8 mouse cellular contexts compared by ENCODE assay signal in genomic region chr9:21289337-21289671, GRCm38 (mm10). TPM values are rescaled to one million over a fixed set of nuclear protein-coding genes. Genes with fewer than 3 reads are reported as not detected.
DNase-seq lines count a peak whose midpoint lies in the region; ATAC-seq and TF ChIP-seq lines count a peak whose summit lies in the region.
"Had no signal": no experiment of that assay in that cellular context is flagged by ENCODE, and none has a peak within 500 bp of the region (broad histone marks: within the 10 kb centered on the region; RNA-seq: fewer than 3 reads in every experiment).

No protein-coding gene starts in this region.

- H3K9me3 ChIP-seq in lung, embryonic 14.5 days (ENCODE audit: low read depth, low read length): no peaks in the 10 kb centered on the region
- H3K9me3 ChIP-seq in hindbrain, embryonic 15.5 days: no peaks in the 10 kb centered on the region

- H3ac ChIP-seq in myocyte (ENCODE audit: control insufficient read depth, insufficient read length): no peak overlapping the region

- H3K79me2 ChIP-seq in myocyte (ENCODE audit: control insufficient read depth, insufficient read depth): peaks cover 40% of the 10 kb centered on the region

- peaks cover 9% of the 10 kb centered on the region for H3K36me3 ChIP-seq in lung, embryonic 14.5 days (ENCODE audit: insufficient read depth)
- 0 out of 2 replicates have a peak, but pooled peaks cover 9% of the 10 kb centered on the region for H3K36me3 ChIP-seq in hindbrain, embryonic 15.5 days
- peaks cover 4% of the 10 kb centered on the region for H3K36me3 ChIP-seq in myocyte (ENCODE audit: control insufficient read depth, insufficient read depth)

- WGBS in lung, embryonic 14.5 days: 68% methylated on average over 2 of the region's 2 CpGs
- WGBS in hindbrain, embryonic 15.5 days: 86% methylated on average over 2 of the region's 2 CpGs

- no peak for TF ChIP-seq CTCF in lung, embryonic 14.5 days (IDR thresholded peaks at IDR 0.05; ENCODE audit: low read depth)
- TF ChIP-seq CTCF in embryonic fibroblast, embryonic 13.5 days (IDR thresholded peaks at IDR 0.05; ENCODE audit: borderline replicate concordance, insufficient read depth, low read length): no peak

- no peak for TF ChIP-seq POLR2A in embryonic fibroblast, embryonic 13.5 days (IDR thresholded peaks at IDR 0.05; ENCODE audit: low read depth, low read length)
- no peak for TF ChIP-seq POLR2A in myocyte (IDR thresholded peaks at IDR 0.05; ENCODE audit: insufficient read length, low read depth)

- peaks cover 21% of the 10 kb centered on the region; the same call in 1 of the 2 replicates for H3K4me1 ChIP-seq in lung, embryonic 14.5 days (ENCODE audit: insufficient read depth)
- H3K4me1 ChIP-seq in embryonic fibroblast, embryonic 13.5 days (ENCODE audit: control insufficient read depth, insufficient read depth, low read length): peaks cover 13% of the 10 kb centered on the region
- peaks cover 38% of the 10 kb centered on the region for H3K4me1 ChIP-seq in hindbrain, embryonic 15.5 days (replicated peaks)

- peak overlapping the region; percentile 61 for H3K4me3 ChIP-seq in lung, embryonic 14.5 days (ENCODE audit: low read depth, low read length)
- peak overlapping the region; percentile 94 for H3K4me3 ChIP-seq in embryonic fibroblast, embryonic 13.5 days (ENCODE audit: insufficient read depth, low read length)
- no peak overlapping the region for H3K4me3 ChIP-seq in hindbrain, embryonic 15.5 days
- H3K4me3 ChIP-seq in myocyte: peak overlapping the region; percentile 91

- no peak for DNase-seq in lung, embryonic 14.5 days
- no peak for DNase-seq in lung, adult 18-20 months
- DNase-seq in left cerebral cortex, adult 11 months (ENCODE audit: low spot score): no peak
- no peak for DNase-seq in yolk sac, embryonic 10.5 days (ENCODE audit: low spot score)
- DNase-seq: kidney, postnatal 36 days had no signal

- peak overlapping the region; percentile 71; the same call in 1 of the 2 replicates for H3K9ac ChIP-seq in lung, embryonic 14.5 days
- H3K9ac ChIP-seq in hindbrain, embryonic 15.5 days: no peak overlapping the region

- H3K4me2 ChIP-seq in lung, embryonic 14.5 days: peak overlapping the region; percentile 75
- H3K4me2 ChIP-seq in hindbrain, embryonic 15.5 days: peak overlapping the region; percentile 79
- peak overlapping the region; percentile 95 for H3K4me2 ChIP-seq in myocyte (ENCODE audit: low read depth)

- no peaks in the 10 kb centered on the region for H3K27me3 ChIP-seq in lung, embryonic 14.5 days (ENCODE audit: insufficient read depth, low read length)
- no peaks in the 10 kb centered on the region for H3K27me3 ChIP-seq in hindbrain, embryonic 15.5 days
- no peaks in the 10 kb centered on the region for H3K27me3 ChIP-seq in myocyte (ENCODE audit: control insufficient read depth, insufficient read depth, insufficient read length)

- no peak for ATAC-seq in lung, embryonic 14.5 days (ENCODE audit: insufficient read depth)
- no peak for ATAC-seq in hindbrain, embryonic 15.5 days (ENCODE audit: low FRiP score, low read depth)

- H3K27ac ChIP-seq in lung, embryonic 14.5 days (ENCODE audit: low read depth): no peak overlapping the region
- no peak overlapping the region for H3K27ac ChIP-seq in embryonic fibroblast, embryonic 13.5 days (ENCODE audit: insufficient read depth, low read length)
- H3K27ac ChIP-seq in hindbrain, embryonic 15.5 days (replicated peaks): no peak overlapping the region

TF ChIP-seq in myocyte, 11 proteins besides CTCF, POLR2A, EP300 and RAD21:
- TF ChIP-seq POLR2AphosphoS2 (IDR thresholded peaks at IDR 0.05; ENCODE audit: insufficient read length, low read depth): no peak

RNA-seq across cellular contexts. Expression of gene Kri1, which starts 1.5 kb away (rescaled TPM):
- polyA plus RNA-seq in lung, embryonic 14.5 days (2014; fragmentation: Nextera tagmentation; extraction: Ambion mirVana): 12.2 and 14.3 TPM in 2 replicates
- 24.9 and 28.9 TPM in 2 replicates for polyA plus RNA-seq in embryonic fibroblast, embryonic 13.5 days (2011; ENCODE audit: insufficient read length, low read depth, missing spikeins)
- 14.9 and 15.7 TPM in 2 replicates for polyA plus RNA-seq in hindbrain, embryonic 15.5 days (2015; fragmentation: Nextera tagmentation; extraction: Ambion mirVana)
- 31.4 TPM for polyA plus RNA-seq in myocyte (2012; fragmentation: generic; extraction: Trizol)

RNA-seq across cellular contexts. Expression of gene Cdkn2d, which starts 1.9 kb away (rescaled TPM):
- 45.3 and 48.1 TPM in 2 replicates for polyA plus RNA-seq in lung, embryonic 14.5 days (2014; fragmentation: Nextera tagmentation; extraction: Ambion mirVana)
- polyA plus RNA-seq in embryonic fibroblast, embryonic 13.5 days (2011; ENCODE audit: insufficient read length, low read depth, missing spikeins): 13.0 and 16.5 TPM in 2 replicates
- polyA plus RNA-seq in hindbrain, embryonic 15.5 days (2015; fragmentation: Nextera tagmentation; extraction: Ambion mirVana): 108 and 111 TPM in 2 replicates
- 53.2 TPM for polyA plus RNA-seq in myocyte (2012; fragmentation: generic; extraction: Trizol)

RNA-seq across cellular contexts. Expression of gene Ap1m2, which starts 22.8 kb away (rescaled TPM):
- polyA plus RNA-seq in lung, embryonic 14.5 days (2014; fragmentation: Nextera tagmentation; extraction: Ambion mirVana): 45.7 and 45.8 TPM in 2 replicates
- polyA plus RNA-seq in embryonic fibroblast, embryonic 13.5 days (2011; ENCODE audit: insufficient read length, low read depth, missing spikeins): not detected in 2 replicates
- 2.7 and 3.1 TPM in 2 replicates for polyA plus RNA-seq in hindbrain, embryonic 15.5 days (2015; fragmentation: Nextera tagmentation; extraction: Ambion mirVana)
- polyA plus RNA-seq in myocyte (2012; fragmentation: generic; extraction: Trizol): not detected

RNA-seq across cellular contexts. Expression of gene Atg4d, which starts 24.2 kb away (rescaled TPM):
- 33.7 and 34.7 TPM in 2 replicates for polyA plus RNA-seq in lung, embryonic 14.5 days (2014; fragmentation: Nextera tagmentation; extraction: Ambion mirVana)
- 5.3 and 8.2 TPM in 2 replicates for polyA plus RNA-seq in embryonic fibroblast, embryonic 13.5 days (2011; ENCODE audit: insufficient read length, low read depth, missing spikeins)
- polyA plus RNA-seq in hindbrain, embryonic 15.5 days (2015; fragmentation: Nextera tagmentation; extraction: Ambion mirVana): 47.6 and 53.7 TPM in 2 replicates
- 39.8 TPM for polyA plus RNA-seq in myocyte (2012; fragmentation: generic; extraction: Trizol)

RNA-seq across cellular contexts. Expression of gene Slc44a2, which starts 31.2 kb away (rescaled TPM):
- polyA plus RNA-seq in lung, embryonic 14.5 days (2014; fragmentation: Nextera tagmentation; extraction: Ambion mirVana): 122 TPM in 2 replicates
- 115 and 125 TPM in 2 replicates for polyA plus RNA-seq in embryonic fibroblast, embryonic 13.5 days (2011; ENCODE audit: insufficient read length, low read depth, missing spikeins)
- 64.5 and 73.4 TPM in 2 replicates for polyA plus RNA-seq in hindbrain, embryonic 15.5 days (2015; fragmentation: Nextera tagmentation; extraction: Ambion mirVana)
- 173 TPM for polyA plus RNA-seq in myocyte (2012; fragmentation: generic; extraction: Trizol)

Comparison
In these comparisons a context has a peak if more than half of its experiments do, and no peak if none do; other contexts are left out.
1. RNA of gene Ap1m2, which starts 22.8 kb away (polyA plus RNA-seq): 45.7 to 45.8 TPM in lung, embryonic 14.5 days; 2.7 to 3.1 TPM in hindbrain, embryonic 15.5 days, not detected in embryonic fibroblast, embryonic 13.5 days and not detected in myocyte (single experiment); every median in the first group is over 10 times any median in the second.
2. Peak in every context shown above with its lines, with median percentiles within 50 percentile points of each other: H3K4me2 ChIP-seq.